Mouse (Mus musculus) left cerebral cortex, postnatal 10 days (tissue): ENCODE measurements around the gene Serpinb9e. TPM values are rescaled to one million over a fixed set of nuclear protein-coding genes. Genes with fewer than 3 reads are reported as not detected.
"Not testable (repeated sequence)": the region's sequence is repeated elsewhere in the genome, so short reads cannot be mapped to it uniquely, and the experiment has no call there.

Experiments used
- DNase-seq, 2 experiments: peaks; one replicate each; pipeline ENCODE4 v3.0.0; 2021 to 2022; ENCODE audit warnings: low spot score in 2 of 2, mixed read lengths in 1 of 2; ENCODE audit errors: extremely low spot score in 1 of 2
- intact Hi-C: fragments of 180-260 bp; cut with DNase I; formaldehyde crosslinking; loops from one replicate; pipeline ENCODE4 v1.15.1; 2025
- total RNA-seq, 2 experiments: library from RNA; stranded (reverse); gene quantifications; 2 replicates each; pipeline ENCODE4 v1.2.3; 2021

Gene Serpinb9e
- total RNA-seq: not detected

- intact Hi-C loops: not testable (repeated sequence)
Measured at GRCm38 (mm10) chr13:33249312-33249711, at the start of gene Serpinb9e. Gene Serpinb9e, plus strand, starts transcription at chr13:33249612.

DNA sequence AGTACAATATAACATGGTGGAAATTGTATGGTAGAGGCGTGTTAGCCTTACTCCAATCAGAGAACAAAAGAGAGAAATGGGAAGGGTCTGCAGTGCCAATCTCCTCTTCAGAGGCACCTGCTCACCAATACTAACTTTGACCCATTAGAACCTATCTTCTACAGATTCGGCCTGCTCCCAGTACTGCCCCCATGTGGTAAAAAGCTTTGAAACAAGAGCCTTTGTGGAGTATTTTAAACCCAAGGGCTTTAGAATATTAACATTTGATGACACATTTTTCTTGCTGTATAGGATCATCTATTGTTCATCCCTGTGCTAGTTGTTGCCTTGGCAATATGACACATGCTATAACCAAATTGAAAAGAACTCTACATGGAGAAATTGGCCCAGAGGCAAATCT, 49.7 kb upstream of the Serpinb9e start:
- intact Hi-C loops: no loop called here
- no peak for DNase-seq

More at GRCm38 (mm10) chr13:33249312-33249711, at the start of gene Serpinb9e:
- DNase-seq: not testable (repeated sequence)

DNA sequence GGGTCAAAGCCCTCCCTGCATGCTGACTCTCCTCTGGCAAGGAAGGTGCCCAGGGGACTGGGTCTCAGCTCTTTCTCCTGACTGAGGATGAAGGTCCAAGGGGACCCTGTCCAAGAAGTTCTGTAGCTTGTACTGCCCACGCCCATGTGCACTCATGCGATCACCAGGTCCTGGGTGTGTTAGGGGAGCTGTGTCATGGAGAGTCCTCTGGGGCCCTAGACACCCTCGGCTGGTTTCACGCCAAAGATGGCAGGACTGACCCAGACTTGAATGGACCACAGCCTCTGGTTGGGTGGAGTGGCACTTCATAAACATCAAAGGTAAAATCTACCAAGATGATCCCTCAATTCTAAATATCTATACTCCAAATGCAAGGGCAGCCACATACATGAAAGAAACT, 59.2 kb downstream of the Serpinb9e start:
- intact Hi-C loops: not testable (repeated sequence)
- peak in 1 of 2 experiments; percentile 14 for DNase-seq

Other genes with a start within 250 kb of the Serpinb9e start
- 1 to 10 TPM; 3.0 to 3.4 TPM for gene Serpinb9, start 246.4 kb upstream of the Serpinb9e start, total RNA-seq
- not detected for gene Serpinb9b, start 222.2 kb upstream of the Serpinb9e start, total RNA-seq
- gene Serpinb1b, start 171.0 kb upstream of the Serpinb9e start, total RNA-seq: 1 to 10 TPM in 1 of 2 experiments, under 1 TPM in 1; 0.79 to 1.1 TPM
- not detected for gene Serpinb9c, start 89.9 kb upstream of the Serpinb9e start, total RNA-seq
- gene Serpinb9d, start 56.7 kb upstream of the Serpinb9e start, total RNA-seq: not detected
- not detected for gene Serpinb9f, start 74.5 kb downstream of the Serpinb9e start, total RNA-seq
- not detected for gene Gm11397, start 146.1 kb downstream of the Serpinb9e start, total RNA-seq
- not detected for gene Serpinb9g, start 235.2 kb downstream of the Serpinb9e start, total RNA-seq